Mouse (Mus musculus) erythroblast, adult 5-6 weeks (primary cell): ENCODE data around the gene Tsnax. TPM values are rescaled to one million over a fixed set of nuclear protein-coding genes. Genes with fewer than 3 reads are reported as not detected.

Source experiments
- ATAC-seq: replicated peaks from 2 replicates; pipeline ENCODE4 v1.8.0; 2016; ENCODE audit warnings: moderate number of reproducible peaks, mild to moderate bottlenecking, moderate TSS enrichment, inconsistent platforms; ENCODE audit not compliant: poor library complexity, low FRiP score, severe bottlenecking
- total RNA-seq, 2 experiments: library from RNA; stranded (forward) in 1 of 2; stranded (reverse) in 1 of 2; fragments of 150-400 nt in 1 of 2; fragments of 200-764, 138-1000 nt in 1 of 2; gene quantifications; 2 replicates each; pipeline versions ENCODE4 v1.2.3 to v1.2.4; 2015 to 2017; ENCODE audit warnings: low replicate concordance in 2 of 2

The Tsnax gene
- total RNA-seq, 2 experiments from 2014 or later = 6.9 to 23.4 TPM

DNA sequence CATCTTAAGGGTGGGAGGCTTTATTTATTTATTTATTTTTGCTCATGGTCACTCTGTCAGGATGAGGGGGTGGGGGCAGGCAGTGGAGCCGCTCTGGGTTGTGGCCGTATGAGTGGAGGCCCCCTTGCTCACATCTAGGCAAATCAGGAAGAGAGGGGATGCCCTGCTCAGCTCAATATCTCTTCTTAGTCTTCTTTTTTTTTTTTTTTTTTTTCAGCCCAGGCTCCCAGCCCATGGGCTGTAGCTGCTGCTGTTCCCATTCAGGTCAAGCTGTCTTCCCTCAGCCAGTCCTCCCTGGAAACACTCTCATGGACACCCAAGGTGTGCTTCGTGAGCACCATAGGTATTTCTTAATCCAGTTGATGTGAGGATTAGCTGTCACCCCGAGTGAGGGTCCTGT, 62.6 kb downstream of the Tsnax start:
- ATAC-seq = no peak

DNA sequence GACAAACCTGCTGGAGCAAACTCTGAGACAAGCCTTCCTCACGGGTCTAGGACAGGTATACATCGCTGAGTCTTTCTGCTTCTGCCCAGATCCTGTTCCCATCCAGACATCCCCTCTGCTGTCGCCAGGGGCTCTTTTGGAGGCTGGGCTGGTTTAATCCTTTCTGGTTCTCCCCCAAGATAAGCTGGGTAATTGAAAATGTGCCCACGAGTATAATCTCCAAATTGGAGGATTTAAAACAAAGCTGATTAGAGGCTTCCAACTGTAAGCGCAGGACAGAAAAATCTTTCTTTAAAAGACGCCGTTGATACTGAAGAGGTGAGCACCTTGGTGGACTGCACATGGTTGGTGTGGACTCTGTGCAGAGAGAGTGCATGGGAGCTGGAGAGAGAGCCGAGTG, 64.5 kb downstream of the Tsnax start:
- ATAC-seq = no peak

DNA sequence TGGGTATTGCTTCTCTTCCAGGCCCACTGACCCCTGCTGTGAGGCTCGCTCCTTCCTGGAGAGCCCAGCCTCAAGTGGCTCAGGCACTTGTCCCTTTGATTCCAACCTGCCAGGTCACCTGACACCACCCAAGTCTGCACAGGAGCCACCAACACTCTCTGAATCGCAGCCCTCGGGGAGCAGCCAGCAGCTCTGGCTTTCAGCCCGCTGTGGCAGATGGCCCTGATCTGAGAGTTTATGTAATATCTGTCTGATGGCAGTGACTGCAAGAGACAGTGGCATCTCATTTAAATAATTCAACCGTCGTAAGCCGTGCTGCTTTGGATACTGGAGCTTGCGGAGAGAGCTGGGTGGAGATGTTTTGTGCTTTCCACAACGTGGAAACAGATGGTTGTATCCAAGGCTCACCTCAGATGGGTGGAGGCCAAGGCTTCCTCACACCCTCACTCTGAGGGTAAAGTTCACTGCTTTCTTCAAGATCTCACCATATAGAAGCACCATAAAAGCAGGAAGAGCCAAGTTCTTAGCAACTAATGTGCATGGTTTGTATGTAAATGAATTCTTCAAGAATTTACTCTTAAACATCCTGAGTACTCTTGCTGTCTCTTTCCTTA, 66.1 kb downstream of the Tsnax start:
- no peak for ATAC-seq

DNA sequence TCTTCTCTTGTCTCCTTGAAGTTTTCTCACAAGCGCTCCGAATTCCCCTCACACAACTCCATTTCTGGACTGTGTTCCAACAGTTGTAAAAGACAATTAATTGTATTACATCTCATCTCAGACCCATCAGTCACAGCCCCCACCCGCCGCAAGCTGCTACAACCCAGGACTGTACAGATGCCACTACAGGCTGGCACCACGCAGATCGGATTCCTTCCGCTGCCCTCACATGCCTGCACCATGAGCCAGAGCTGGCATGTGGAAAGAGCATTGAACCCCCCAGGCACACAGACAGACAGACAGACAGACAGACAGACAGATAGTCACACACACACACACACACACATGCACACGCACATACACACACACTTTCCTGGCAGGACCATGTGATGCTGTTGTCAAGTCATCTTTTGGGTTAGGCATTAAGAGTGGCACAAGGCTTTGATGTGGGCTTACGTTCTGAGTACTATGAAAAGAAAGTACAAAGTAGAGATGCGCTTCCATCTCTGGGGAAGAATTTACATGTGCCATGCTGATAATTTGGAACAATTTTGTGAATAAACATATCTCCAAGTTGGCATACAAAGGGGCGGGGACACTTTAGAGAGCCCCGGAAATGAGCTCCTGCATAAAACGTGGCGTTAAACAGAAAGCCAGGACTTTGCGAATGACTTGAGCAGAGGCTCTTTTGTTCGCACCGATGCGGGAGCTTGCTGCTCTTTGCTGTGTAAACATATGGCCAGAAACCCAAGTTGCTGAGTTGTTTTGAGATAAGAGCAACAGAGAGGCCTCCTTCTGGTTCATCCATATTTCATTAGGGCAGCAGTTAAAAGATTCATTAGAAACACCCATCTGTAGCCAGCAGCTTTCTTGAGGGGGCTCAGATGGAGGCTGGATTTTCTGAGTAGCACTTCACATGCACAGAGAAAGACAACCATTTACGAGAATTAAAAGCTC, 67.9 kb downstream of the Tsnax start:
- ATAC-seq = no peak

DNA sequence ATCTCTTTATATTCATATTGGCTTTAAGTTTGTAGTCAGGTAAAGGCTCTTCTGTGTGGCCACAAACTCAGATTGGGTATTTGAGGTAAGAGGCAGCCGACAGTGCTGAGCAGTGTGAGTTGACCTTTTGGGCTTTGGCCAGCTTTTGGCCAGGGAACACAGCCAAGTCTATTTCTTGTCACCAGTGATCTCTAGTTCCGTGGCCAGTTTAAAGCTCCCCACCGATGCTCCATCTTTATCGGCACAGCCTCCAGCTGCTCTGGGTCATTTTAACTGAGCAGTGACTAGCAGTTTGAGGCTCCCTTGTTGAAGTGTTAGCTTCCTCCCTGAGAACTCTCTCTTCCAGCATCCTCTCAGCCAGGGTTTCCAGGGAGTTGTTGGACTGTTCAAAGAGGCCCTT, 70.9 kb downstream of the Tsnax start:
- no peak for ATAC-seq

Other genes with a start within 250 kb of the Tsnax start
- not detected in 2 replicates for gene Trim67, start 219.9 kb upstream of the Tsnax start, total RNA-seq (2015; ENCODE audit: low replicate concordance)
- not detected in 2 replicates for gene Trim67, start 219.9 kb upstream of the Tsnax start, total RNA-seq (2017; ENCODE audit: low replicate concordance)
- gene Gnpat, start 150.0 kb upstream of the Tsnax start, total RNA-seq (2015; ENCODE audit: low replicate concordance) = 29.7 and 35.0 TPM in 2 replicates
- gene Gnpat, start 150.0 kb upstream of the Tsnax start, total RNA-seq (2017; ENCODE audit: low replicate concordance) = 18.0 and 40.7 TPM in 2 replicates
- gene 2810004N23Rik, start 149.9 kb upstream of the Tsnax start, total RNA-seq (2015; ENCODE audit: low replicate concordance) = 5.6 and 7.1 TPM in 2 replicates
- 9.2 and 9.8 TPM in 2 replicates for gene 2810004N23Rik, start 149.9 kb upstream of the Tsnax start, total RNA-seq (2017; ENCODE audit: low replicate concordance)
- 3.3 and 4.4 TPM in 2 replicates for gene Exoc8, start 115.3 kb upstream of the Tsnax start, total RNA-seq (2015; ENCODE audit: low replicate concordance)
- gene Exoc8, start 115.3 kb upstream of the Tsnax start, total RNA-seq (2017; ENCODE audit: low replicate concordance) = 3.9 and 7.7 TPM in 2 replicates
- gene Sprtn, start 115.1 kb upstream of the Tsnax start, total RNA-seq (2015; ENCODE audit: low replicate concordance) = 2.9 and 10.2 TPM in 2 replicates
- 8.5 TPM in 2 replicates for gene Sprtn, start 115.1 kb upstream of the Tsnax start, total RNA-seq (2017; ENCODE audit: low replicate concordance)
- gene Egln1, start 63.7 kb upstream of the Tsnax start, total RNA-seq (2015; ENCODE audit: low replicate concordance) = 2.9 and 4.8 TPM in 2 replicates
- gene Egln1, start 63.7 kb upstream of the Tsnax start, total RNA-seq (2017; ENCODE audit: low replicate concordance) = 2.4 and 5.6 TPM in 2 replicates
- gene Disc1, start 41.2 kb downstream of the Tsnax start, total RNA-seq (2015; ENCODE audit: low replicate concordance) = not detected in 2 replicates
- gene Disc1, start 41.2 kb downstream of the Tsnax start, total RNA-seq (2017; ENCODE audit: low replicate concordance) = 1.3 and 1.6 TPM in 2 replicates